Comparison of ENCODE assay signal across 23 mouse cellular contexts in the genomic region with DNA sequence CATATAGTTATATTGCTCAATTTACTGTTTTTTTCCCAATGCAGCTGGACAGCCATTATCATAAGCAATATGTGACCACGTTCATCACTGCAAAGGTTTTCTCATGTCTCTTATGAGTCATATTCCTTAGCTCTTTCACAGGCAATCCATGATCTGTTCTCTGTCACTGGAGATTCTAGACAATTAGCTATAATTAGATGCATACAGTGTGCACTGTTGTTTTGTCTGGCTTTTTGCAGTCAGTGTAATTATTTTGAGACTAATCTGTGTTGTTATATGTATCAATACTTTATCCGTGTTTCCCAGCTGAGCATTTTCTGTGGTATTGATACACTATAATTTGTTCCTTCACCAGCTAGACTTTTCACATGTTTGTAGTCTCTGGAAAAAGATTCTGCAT.
"Had no signal": no experiment of that assay in that cellular context is flagged by ENCODE, and none has a peak within 500 bp of the region (broad histone marks: within the 10 kb centered on the region; RNA-seq: fewer than 3 reads in every experiment).

No protein-coding gene starts in this region.

- H3K9me3 ChIP-seq: forebrain, embryonic 15.5 days; heart, embryonic 13.5 days; heart, embryonic 15.5 days; limb, embryonic 13.5 days; limb, embryonic 15.5 days; liver, embryonic 12.5 days had no signal

- H3K4me3 ChIP-seq: forebrain, embryonic 15.5 days; heart, adult 2 months; heart, embryonic 13.5 days; heart, embryonic 15.5 days; limb, embryonic 13.5 days; limb, embryonic 15.5 days; liver, embryonic 12.5 days had no signal

- H3K27me3 ChIP-seq: forebrain, embryonic 15.5 days; heart, embryonic 13.5 days; heart, embryonic 15.5 days; limb, embryonic 13.5 days; limb, embryonic 15.5 days; liver, embryonic 12.5 days had no signal

- H3K27ac ChIP-seq: forebrain, embryonic 15.5 days; heart, adult 2 months; heart, embryonic 13.5 days; heart, embryonic 15.5 days; limb, embryonic 13.5 days; limb, embryonic 15.5 days; liver, embryonic 12.5 days; liver, embryonic 14.5 days had no signal

- ATAC-seq: forebrain, embryonic 15.5 days; forebrain, postnatal 0 days; intestine, postnatal 0 days; liver, embryonic 12.5 days had no signal

- H3K9ac ChIP-seq: forebrain, embryonic 15.5 days; forebrain, postnatal 0 days; heart, embryonic 13.5 days; heart, embryonic 15.5 days; limb, embryonic 13.5 days; limb, embryonic 15.5 days; liver, embryonic 12.5 days; liver, embryonic 14.5 days had no signal

- H3K36me3 ChIP-seq: forebrain, embryonic 15.5 days; heart, embryonic 13.5 days; heart, embryonic 15.5 days; limb, embryonic 13.5 days; limb, embryonic 15.5 days; liver, embryonic 12.5 days had no signal

- H3K4me1 ChIP-seq: forebrain, embryonic 15.5 days; heart, embryonic 13.5 days; heart, embryonic 15.5 days; limb, embryonic 13.5 days; limb, embryonic 15.5 days; liver, embryonic 12.5 days had no signal

- DNase-seq: forebrain, postnatal 0 days; gastrocnemius, postnatal 14 days; gastrocnemius, postnatal 36 days; heart, adult 11 months; heart, adult 2 months; heart, postnatal 14 days; heart, postnatal 36 days; kidney, adult 18-20 months; kidney, adult 8-10 months; kidney, postnatal 10 days; kidney, postnatal 36 days; layer of hippocampus, adult 9-11 months; layer of hippocampus, postnatal 36 days; left cerebral cortex, postnatal 4 days had no signal

- H3K4me2 ChIP-seq: forebrain, embryonic 15.5 days; heart, embryonic 11.5 days; heart, embryonic 13.5 days; heart, embryonic 15.5 days; limb, embryonic 13.5 days; limb, embryonic 15.5 days; liver, embryonic 12.5 days had no signal
